Mouse (Mus musculus) hindbrain, embryonic 10.5 days (tissue): ENCODE data around the gene Usp36. TPM values are rescaled to one million over a fixed set of nuclear protein-coding genes. Genes with fewer than 3 reads are reported as not detected.

ENCODE experiments used
- DNase-seq: peaks from one replicate; pipeline ENCODE4 v3.0.0-alpha.2; 2017; ENCODE audit warnings: low spot score
- H3K27ac ChIP-seq: fragments of 300-500 bp; sonication (generic); 2 replicates; pipeline ENCODE4 v1.5.1; 2016; ENCODE audit warnings: mild to moderate bottlenecking, moderate library complexity
- H3K27me3 ChIP-seq: fragments of 300-500 bp; sonication (generic); 2 replicates; pipeline ENCODE4 v1.6.1; 2016; ENCODE audit warnings: mild to moderate bottlenecking; ENCODE audit not compliant: poor library complexity, insufficient read depth, severe bottlenecking
- H3K36me3 ChIP-seq: fragments of 300-500 bp; sonication (generic); 2 replicates; pipeline ENCODE4 v1.6.1; 2016; ENCODE audit warnings: mild to moderate bottlenecking, moderate library complexity
- H3K4me1 ChIP-seq: fragments of 300-500 bp; sonication (generic); replicated peaks from 2 replicates; pipeline ENCODE4 v1.6.1; 2016; ENCODE audit warnings: mild to moderate bottlenecking
- H3K4me3 ChIP-seq: fragments of 300-500 bp; sonication (generic); 2 replicates; pipeline ENCODE4 v1.5.1; 2016; ENCODE audit warnings: mild to moderate bottlenecking, moderate library complexity
- H3K9me3 ChIP-seq: fragments of 300-500 bp; sonication (generic); 2 replicates; pipeline ENCODE4 v1.6.1; 2016; ENCODE audit warnings: mild to moderate bottlenecking, moderate library complexity
- WGBS: fragments of 180-500 bp; shearing (Covaris S2); methylation state at CpG from one replicate; pipeline ENCODE4 v1.1.7; 2016; 5-methylcytosine and 5-hydroxymethylcytosine counted together
- polyA plus RNA-seq: library from polyadenylated mRNA; unstranded; fragments of >200 nt; fragmentation: Nextera tagmentation; extraction: Ambion mirVana; gene quantifications from 2 replicates; pipeline ENCODE4 v1.2.1, GENCODE M21; 2016

The Usp36 gene
- polyA plus RNA-seq, 1 experiment from 2014 or later, result 18.9 TPM

DNA sequence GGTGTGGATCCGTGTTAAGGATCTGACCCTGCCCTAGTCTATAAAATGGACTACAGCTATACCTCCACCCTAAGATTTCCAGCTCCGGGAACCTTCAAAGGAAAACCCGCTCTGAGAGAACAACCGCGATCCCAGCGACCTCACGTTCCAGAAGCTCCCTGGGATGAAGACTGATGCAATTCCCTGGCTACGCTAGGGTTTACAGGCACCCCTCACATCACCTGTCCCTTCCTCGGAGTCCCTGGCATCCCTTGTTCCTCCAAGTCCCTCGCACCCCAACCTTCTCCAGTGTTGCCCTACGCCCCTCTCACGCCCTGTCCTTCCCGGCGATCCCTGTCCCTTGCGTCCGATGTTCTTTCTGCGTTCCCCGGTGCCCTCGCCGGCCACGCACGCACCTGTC is 482 bp downstream of the Usp36 start:
- Histone ChIP-seq H3K27ac (peak overlapping the region; percentile 92), H3K4me3 (peak overlapping the region; percentile 75), H3K36me3 (peaks cover 32% of the 10 kb centered on the region), H3K4me1 (peaks cover 20% of the 10 kb centered on the region), H3K9me3 (no peaks in the 10 kb centered on the region), H3K27me3 (no peaks in the 10 kb centered on the region)
- no peak for DNase-seq
- WGBS, result under 1% methylated on average over 22 of the region's 22 CpGs

DNA sequence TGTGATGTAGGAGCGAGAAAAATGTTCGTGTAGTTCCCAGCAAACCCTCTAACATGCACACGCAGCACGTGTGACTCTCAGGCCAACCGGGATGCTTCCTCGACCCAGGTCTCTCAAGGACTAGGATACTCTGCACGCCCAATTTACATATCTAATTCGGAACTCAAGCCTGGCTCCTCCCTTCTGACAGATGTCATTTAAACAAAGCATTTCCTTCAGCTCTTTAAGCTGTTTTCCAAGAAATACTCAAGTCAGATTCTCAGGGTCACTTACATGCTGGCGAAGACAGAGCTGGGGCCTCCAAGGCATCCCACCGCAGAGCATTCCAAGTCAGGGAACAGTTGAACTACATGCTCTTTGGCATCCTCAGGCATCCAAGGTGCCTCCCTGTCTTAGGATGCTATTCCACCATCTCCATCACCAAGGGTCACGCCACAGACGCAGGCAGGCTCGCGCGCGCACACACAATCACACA is 970 bp downstream of the Usp36 start:
- H3K36me3 ChIP-seq, result peaks cover 37% of the 10 kb centered on the region
- H3K27ac ChIP-seq, result peak overlapping the region; percentile 92
- H3K9me3 ChIP-seq, result no peaks in the 10 kb centered on the region
- WGBS, result 3% methylated on average over 16 of the region's 16 CpGs
- H3K4me1 ChIP-seq, result peaks cover 20% of the 10 kb centered on the region
- H3K4me3 ChIP-seq, result peak overlapping the region; percentile 75
- H3K27me3 ChIP-seq, result no peaks in the 10 kb centered on the region
- peak; percentile 26 for DNase-seq

- no peak for DNase-seq
- Histone ChIP-seq H3K27me3 (no peaks in the 10 kb centered on the region), H3K36me3 (peaks cover 52% of the 10 kb centered on the region), H3K9me3 (no peaks in the 10 kb centered on the region), H3K4me1 (peaks cover 20% of the 10 kb centered on the region), H3K4me3 (no peak overlapping the region), H3K27ac (no peak overlapping the region)
- 92% methylated on average over 9 of the region's 9 CpGs for WGBS
Observed at GRCm38 (mm10) chr11:118287573-118287972, 2.5 kb downstream of the Usp36 start.

GRCm38 (mm10) chr11:118286434-118286833 is 3.6 kb downstream of the Usp36 start:
- Histone ChIP-seq H3K4me1 (peaks cover 20% of the 10 kb centered on the region), H3K9me3 (no peaks in the 10 kb centered on the region), H3K27ac (no peak overlapping the region), H3K4me3 (no peak overlapping the region), H3K36me3 (peaks cover 64% of the 10 kb centered on the region), H3K27me3 (no peaks in the 10 kb centered on the region)
- WGBS, result 91% methylated on average over 9 of the region's 9 CpGs
- DNase-seq, result no peak

DNA sequence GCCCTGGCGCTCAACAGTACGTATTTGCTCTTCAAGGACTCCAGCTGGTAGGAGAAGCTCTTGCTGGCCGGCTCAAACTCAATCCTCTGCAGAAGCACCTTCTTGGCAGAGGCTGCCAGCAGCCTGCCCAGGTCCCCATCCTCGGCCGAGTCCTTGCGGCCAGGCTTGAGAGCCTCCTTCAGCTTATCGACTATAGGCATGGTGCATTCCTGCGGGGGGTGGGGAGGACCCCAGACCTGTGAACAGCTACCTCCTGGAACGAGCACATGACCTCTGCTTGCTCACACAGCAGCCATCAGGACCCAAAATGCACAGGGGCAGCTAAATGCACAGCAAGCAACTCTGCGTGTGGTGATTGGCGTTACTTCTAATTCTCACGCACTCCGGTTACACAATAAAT is 4.3 kb downstream of the Usp36 start:
- Histone ChIP-seq H3K27me3 (no peaks in the 10 kb centered on the region), H3K9me3 (no peaks in the 10 kb centered on the region), H3K27ac (no peak overlapping the region), H3K4me1 (peaks cover 15% of the 10 kb centered on the region), H3K4me3 (no peak overlapping the region), H3K36me3 (peaks cover 70% of the 10 kb centered on the region)
- 95% methylated on average over 13 of the region's 13 CpGs for WGBS
- DNase-seq, result no peak

GRCm38 (mm10) chr11:118280218-118280617 is 9.8 kb downstream of the Usp36 start:
- 94% methylated on average over 3 of the region's 3 CpGs for WGBS
- no peaks in the 10 kb centered on the region for H3K27me3 ChIP-seq
- H3K9me3 ChIP-seq, result no peaks in the 10 kb centered on the region
- no peak overlapping the region for H3K27ac ChIP-seq
- DNase-seq, result no peak
- H3K36me3 ChIP-seq, result peaks cover 100% of the 10 kb centered on the region
- no peak overlapping the region for H3K4me3 ChIP-seq
- no peaks in the 10 kb centered on the region for H3K4me1 ChIP-seq

DNA sequence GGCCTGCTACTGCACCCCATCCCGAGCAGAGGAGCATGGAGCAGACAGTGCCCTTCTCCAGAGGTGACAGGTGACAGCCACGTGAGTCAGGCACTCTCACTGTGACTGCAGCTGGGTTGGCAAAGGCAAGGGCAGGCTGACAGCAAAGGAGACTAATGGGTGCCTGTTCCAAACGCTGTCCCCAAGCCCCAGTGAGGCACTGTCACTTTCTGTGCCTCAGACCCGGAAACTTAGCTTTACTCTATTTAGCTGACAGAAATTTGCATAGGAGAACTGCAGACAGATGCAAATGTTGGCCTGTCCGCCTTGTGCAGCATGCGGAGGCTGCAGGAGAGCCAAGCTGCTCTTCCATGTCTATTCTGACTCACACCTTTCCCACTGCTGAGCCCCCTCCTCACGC is 13.7 kb downstream of the Usp36 start:
- 90% methylated on average over 7 of the region's 7 CpGs for WGBS
- H3K4me3 ChIP-seq, result no peak overlapping the region
- H3K4me1 ChIP-seq, result no peaks in the 10 kb centered on the region
- H3K36me3 ChIP-seq, result peaks cover 100% of the 10 kb centered on the region
- no peaks in the 10 kb centered on the region for H3K27me3 ChIP-seq
- no peaks in the 10 kb centered on the region for H3K9me3 ChIP-seq
- no peak for DNase-seq
- H3K27ac ChIP-seq, result no peak overlapping the region

DNA sequence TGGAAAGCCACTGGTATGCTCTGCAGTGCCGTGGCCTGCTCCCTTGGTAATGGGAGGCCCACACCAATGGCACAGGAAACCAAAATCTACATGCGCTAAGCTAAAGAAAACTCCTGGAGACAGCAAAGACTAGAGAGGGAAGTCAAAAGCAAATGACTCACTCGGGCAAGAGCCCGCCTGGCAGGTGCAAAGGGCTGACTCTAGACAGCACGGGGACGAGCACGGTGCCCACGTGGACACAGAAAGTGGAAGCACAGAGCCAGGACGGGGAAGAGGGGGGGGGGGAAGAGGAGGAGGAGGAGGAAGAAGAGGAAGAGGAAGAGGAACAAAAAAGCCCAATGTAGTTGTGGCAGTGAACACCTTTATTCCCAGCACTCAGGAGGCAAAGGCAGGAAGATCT is 15.0 kb downstream of the Usp36 start:
- 91% methylated on average over 9 of the region's 9 CpGs for WGBS

DNA sequence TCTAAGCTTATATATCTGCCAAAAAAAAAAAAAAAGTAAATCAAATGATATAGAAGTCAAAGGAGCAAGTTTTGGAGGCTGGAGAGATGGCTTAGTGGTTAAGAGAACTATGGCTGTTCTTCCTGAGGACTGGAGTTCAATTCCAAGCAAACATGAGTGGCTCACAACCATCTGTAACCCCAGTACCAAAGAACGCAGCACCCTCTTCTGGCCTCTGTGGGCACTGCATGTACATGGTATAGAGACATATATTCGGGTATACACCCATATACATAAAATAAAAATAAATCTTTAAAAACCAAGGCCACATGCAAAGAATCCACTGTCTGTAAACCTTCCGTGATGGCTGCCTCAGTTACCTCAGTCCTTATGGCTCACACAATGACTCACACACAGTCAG is 20.2 kb downstream of the Usp36 start:
- Histone ChIP-seq H3K4me3 (no peak overlapping the region), H3K27me3 (no peaks in the 10 kb centered on the region), H3K4me1 (no peaks in the 10 kb centered on the region), H3K36me3 (peaks cover 99% of the 10 kb centered on the region), H3K27ac (no peak overlapping the region), H3K9me3 (no peaks in the 10 kb centered on the region)
- 89% methylated on average over 3 of the region's 3 CpGs for WGBS
- DNase-seq, result no peak

More for the DNA sequence above, 15.0 kb downstream of the Usp36 start:
- DNase-seq, result no peak
- H3K4me3 ChIP-seq, result no peak overlapping the region
- no peaks in the 10 kb centered on the region for H3K27me3 ChIP-seq
- H3K27ac ChIP-seq, result no peak overlapping the region
- H3K4me1 ChIP-seq, result no peaks in the 10 kb centered on the region
- no peaks in the 10 kb centered on the region for H3K9me3 ChIP-seq
- peaks cover 99% of the 10 kb centered on the region for H3K36me3 ChIP-seq

- no peak for DNase-seq
- H3K27ac ChIP-seq, result no peak overlapping the region
- H3K36me3 ChIP-seq, result peaks cover 99% of the 10 kb centered on the region
- no peaks in the 10 kb centered on the region for H3K4me1 ChIP-seq
- H3K4me3 ChIP-seq, result no peak overlapping the region
- H3K27me3 ChIP-seq, result no peaks in the 10 kb centered on the region
- no peaks in the 10 kb centered on the region for H3K9me3 ChIP-seq
- 90% methylated on average over 7 of the region's 7 CpGs for WGBS
Observed at GRCm38 (mm10) chr11:118266666-118267046, 23.4 kb downstream of the Usp36 start.

GRCm38 (mm10) chr11:118266044-118266665 is 23.9 kb downstream of the Usp36 start:
- Histone ChIP-seq H3K9me3 (no peaks in the 10 kb centered on the region), H3K4me1 (no peaks in the 10 kb centered on the region), H3K4me3 (no peak overlapping the region), H3K27me3 (no peaks in the 10 kb centered on the region), H3K27ac (no peak overlapping the region), H3K36me3 (peaks cover 99% of the 10 kb centered on the region)
- WGBS, result 92% methylated on average over 10 of the region's 10 CpGs
- DNase-seq, result no peak

- H3K36me3 ChIP-seq, result peaks cover 99% of the 10 kb centered on the region
Observed at GRCm38 (mm10) chr11:118265621-118266020, 24.4 kb downstream of the Usp36 start.

DNA sequence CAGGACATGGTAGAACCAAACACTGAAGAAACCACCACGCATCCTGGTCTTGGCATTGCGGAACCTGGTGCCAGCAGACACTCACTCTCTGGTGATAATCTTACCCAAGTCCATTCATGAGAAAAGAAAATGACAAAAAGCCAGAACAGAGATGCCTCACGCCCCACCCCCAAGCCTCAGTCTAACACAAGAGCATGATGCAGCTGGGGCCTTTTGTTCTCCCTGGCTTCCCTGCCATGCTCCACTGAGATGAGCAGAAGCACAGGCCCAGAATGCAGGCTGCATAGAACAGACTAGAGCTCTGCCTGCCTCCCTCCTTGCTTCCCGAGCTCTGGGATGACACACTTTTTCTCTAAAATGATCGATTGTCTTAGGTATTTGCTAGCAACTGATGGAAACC is 26.9 kb downstream of the Usp36 start:
- Histone ChIP-seq H3K27me3 (no peaks in the 10 kb centered on the region), H3K4me3 (no peak overlapping the region), H3K36me3 (peaks cover 100% of the 10 kb centered on the region), H3K9me3 (no peaks in the 10 kb centered on the region), H3K27ac (peak overlapping the region; percentile 4; the same call in 1 of the 2 replicates), H3K4me1 (no peaks in the 10 kb centered on the region)
- 84% methylated on average over 5 of the region's 5 CpGs for WGBS
- DNase-seq, result no peak

More at GRCm38 (mm10) chr11:118265621-118266020, 24.4 kb downstream of the Usp36 start:
- Histone ChIP-seq H3K4me3 (no peak overlapping the region), H3K27ac (no peak overlapping the region), H3K27me3 (no peaks in the 10 kb centered on the region), H3K4me1 (no peaks in the 10 kb centered on the region), H3K9me3 (no peaks in the 10 kb centered on the region)
- WGBS, result 93% methylated on average over 11 of the region's 11 CpGs
- no peak for DNase-seq

DNA sequence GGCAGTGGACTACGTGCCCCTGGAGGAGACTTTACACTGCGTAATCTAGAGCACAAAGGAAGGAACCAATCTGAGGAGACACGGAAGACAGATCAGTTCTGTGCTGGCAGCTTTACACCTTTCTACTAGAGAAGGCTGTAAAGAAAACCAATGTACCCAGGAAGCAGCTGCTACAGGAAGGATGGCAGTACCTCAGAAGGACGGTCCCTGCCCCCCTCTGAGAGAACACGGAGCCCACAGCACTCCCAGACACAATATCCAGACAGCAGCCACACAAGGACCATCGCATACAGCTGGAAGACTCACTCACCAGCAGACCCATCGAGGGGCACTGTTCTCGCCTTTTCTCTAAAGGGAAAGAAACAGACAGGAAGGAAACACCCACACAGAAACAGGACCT is 30.0 kb downstream of the Usp36 start:
- DNase-seq, result no peak
- peaks cover 92% of the 10 kb centered on the region for H3K36me3 ChIP-seq
- no peaks in the 10 kb centered on the region for H3K27me3 ChIP-seq
- WGBS, result 89% methylated on average over 8 of the region's 8 CpGs
- no peak overlapping the region for H3K27ac ChIP-seq
- H3K4me3 ChIP-seq, result no peak overlapping the region
- H3K9me3 ChIP-seq, result 0 out of 2 replicates have a peak, but pooled peaks cover 4% of the 10 kb centered on the region
- H3K4me1 ChIP-seq, result no peaks in the 10 kb centered on the region
